Mouse (Mus musculus): Measurements from ENCODE around the gene Wwp2.
A peak's percentile ranks its signal among the peaks of the same experiment; 100 is the strongest.

Wwp2 gene

DNA sequence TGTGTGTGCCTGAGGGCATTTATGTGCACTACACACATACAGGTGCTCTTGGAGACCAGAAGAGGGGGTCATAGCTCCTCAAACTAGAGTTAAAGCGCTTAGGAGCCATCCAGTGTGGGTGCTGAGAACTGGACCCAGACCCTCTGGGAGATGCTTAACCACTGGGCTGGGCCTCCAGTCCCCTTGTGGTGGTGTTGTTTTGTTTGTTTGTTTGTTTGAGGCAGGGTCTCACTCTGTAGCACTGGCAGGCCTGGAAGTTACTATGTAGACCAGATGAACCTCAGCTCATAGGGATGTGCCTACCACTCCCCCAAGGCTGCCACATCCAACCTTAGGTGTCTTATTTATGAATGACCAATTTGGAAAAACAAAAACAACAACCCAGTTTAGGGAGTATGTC lies 70.9 kb downstream of the Wwp2 start:
- no peak for DNase-seq (ENCODE audit: low read depth, low spot score)

DNA sequence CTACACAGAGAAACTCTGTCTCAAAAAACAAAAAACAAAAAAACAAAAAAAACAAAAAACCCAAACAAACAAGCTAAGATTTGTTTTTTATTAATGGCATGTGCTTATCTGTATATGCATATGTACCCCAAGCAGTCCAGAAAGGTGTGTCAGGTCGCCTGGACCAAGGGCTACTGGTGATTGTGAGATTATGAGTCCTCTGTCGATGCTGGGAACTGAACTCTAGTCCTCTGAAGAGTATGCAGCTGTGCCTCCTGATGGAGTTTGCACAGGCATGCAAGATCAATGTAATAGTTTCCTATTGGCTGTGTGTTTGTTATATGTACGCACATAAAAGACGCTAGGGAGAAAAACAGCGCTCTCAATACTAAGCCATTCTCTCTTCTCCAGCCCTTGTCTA lies 74.0 kb downstream of the Wwp2 start:
- DNase-seq (ENCODE audit: low read depth, low spot score), result no peak

GRCm38 (mm10) chr8:107510766-107511165 lies 74.6 kb downstream of the Wwp2 start:
- DNase-seq (ENCODE audit: low read depth, low spot score), result no peak

- no peak for DNase-seq (ENCODE audit: low read depth, low spot score)
Observed at GRCm38 (mm10) chr8:107513249-107513648, 77.1 kb downstream of the Wwp2 start.

GRCm38 (mm10) chr8:107514949-107515721 lies 79.0 kb downstream of the Wwp2 start:
- no peak for DNase-seq (ENCODE audit: low read depth, low spot score)

DNA sequence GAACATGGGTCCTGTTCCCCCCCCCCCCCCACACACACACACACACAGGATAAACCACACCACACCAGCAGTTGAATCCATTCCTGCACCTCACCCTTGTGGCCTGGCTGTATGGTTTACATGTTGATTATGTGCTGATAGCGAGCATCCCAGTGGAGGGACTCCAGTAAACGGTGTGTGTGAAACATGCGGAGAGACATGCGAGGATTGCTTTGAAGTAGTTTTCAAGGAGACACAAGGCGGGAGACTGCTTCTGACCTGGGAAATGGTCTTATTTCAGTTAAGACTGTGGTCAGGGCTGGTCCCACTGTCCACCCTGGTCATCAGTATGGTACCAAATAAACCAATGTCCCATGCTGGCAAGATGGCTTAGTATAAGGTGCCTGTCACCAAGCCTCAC lies 82.6 kb downstream of the Wwp2 start:
- DNase-seq (ENCODE audit: low read depth, low spot score), result no peak

GRCm38 (mm10) chr8:107519860-107520259 lies 83.7 kb downstream of the Wwp2 start:
- peak; percentile 64 for DNase-seq (ENCODE audit: low read depth, low spot score)

- no peak for DNase-seq (ENCODE audit: low read depth, low spot score)
Observed at GRCm38 (mm10) chr8:107521788-107522554, 85.8 kb downstream of the Wwp2 start.

GRCm38 (mm10) chr8:107522555-107522833 lies 86.3 kb downstream of the Wwp2 start:
- DNase-seq (ENCODE audit: low read depth, low spot score), result peak; percentile 70

DNA sequence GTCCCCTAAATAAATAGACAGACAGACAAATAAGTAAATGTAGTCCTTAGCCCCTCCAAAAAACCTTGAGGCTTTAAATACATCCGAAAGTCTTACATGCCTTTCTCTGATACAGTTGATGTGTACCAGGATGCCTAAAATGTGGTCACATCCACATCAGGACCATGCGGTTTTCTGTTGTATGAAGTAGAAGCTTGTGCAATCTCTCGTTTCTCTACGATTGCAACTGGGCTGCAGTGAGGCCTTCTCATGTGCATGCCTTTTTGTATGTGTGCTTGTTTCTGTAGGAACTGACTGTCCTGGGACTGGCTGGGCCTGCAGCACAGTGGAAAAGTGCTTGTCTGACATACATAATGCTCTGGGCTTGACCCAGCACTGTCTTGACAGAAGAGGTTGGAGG lies 88.4 kb downstream of the Wwp2 start:
- no peak for DNase-seq (ENCODE audit: low read depth, low spot score)

GRCm38 (mm10) chr8:107528786-107529185 lies 92.6 kb downstream of the Wwp2 start:
- no peak for DNase-seq (ENCODE audit: low read depth, low spot score)

DNA sequence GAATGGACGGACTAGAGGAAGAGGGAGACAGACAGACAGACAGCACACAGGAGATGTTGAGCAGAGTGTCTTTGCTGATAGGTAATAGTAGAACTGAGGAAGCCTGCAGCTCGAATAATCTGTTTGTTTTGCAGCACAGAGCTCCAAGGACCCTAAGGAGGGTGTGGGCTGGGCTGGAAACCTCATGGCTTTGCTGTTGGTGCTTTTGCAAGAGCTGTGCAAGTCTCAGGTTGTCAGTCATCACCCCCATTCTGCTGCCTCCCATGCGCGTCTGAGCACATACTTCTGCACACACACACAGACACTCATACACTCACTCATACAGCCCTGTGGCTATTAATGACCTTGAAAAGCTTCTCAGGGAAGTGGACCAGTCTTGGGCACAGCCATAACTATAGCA lies 101.3 kb downstream of the Wwp2 start:
- no peak for DNase-seq (ENCODE audit: low read depth, low spot score)

GRCm38 (mm10) chr8:107540623-107541022 lies 104.5 kb downstream of the Wwp2 start:
- DNase-seq (ENCODE audit: low read depth, low spot score), result no peak

GRCm38 (mm10) chr8:107541369-107541768 lies 105.2 kb downstream of the Wwp2 start:
- no peak for DNase-seq (ENCODE audit: low read depth, low spot score)

DNA sequence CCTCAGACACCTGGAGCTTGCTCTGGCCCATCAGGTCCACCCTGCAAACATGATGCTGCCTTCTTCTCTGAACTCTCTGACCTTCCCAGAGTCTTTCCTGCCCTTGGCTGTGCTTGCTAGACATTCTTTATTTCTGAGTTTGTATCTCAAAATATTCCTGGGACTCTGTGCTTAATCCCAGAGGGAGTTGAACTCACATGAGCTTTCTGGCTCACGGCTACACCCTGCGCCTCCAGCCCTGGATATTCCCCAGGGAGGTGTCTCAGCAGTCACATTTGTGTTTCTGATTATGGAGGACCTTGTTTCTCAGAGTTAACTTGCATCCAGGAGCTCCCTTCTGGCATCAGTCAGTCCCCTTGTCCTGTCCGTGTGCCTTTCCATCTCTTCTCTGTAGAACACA lies 106.0 kb downstream of the Wwp2 start:
- DNase-seq (ENCODE audit: low read depth, low spot score), result no peak

DNA sequence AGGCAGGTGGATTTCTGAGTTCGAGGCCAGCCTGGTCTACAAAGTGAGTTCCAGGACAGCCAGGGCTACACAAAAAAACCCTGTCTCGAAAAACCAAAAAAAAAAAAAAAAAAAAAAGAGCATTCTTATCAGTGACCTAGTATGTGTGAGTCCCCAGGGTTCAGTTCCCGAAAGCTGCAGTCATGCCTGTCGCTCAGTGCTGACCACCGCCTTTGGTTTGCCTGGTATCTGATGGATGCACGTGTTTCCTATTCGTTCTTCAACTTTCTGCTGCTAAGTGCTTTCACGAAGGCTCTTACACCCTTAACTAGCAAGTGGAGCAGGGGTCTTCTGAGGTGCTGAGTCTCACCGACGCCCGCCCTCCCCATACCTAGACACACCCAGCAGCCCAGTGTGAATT lies 107.5 kb downstream of the Wwp2 start:
- no peak for DNase-seq (ENCODE audit: low read depth, low spot score)

- DNase-seq (ENCODE audit: low read depth, low spot score), result no peak
Observed at GRCm38 (mm10) chr8:107544211-107544610, 108.0 kb downstream of the Wwp2 start.

DNA sequence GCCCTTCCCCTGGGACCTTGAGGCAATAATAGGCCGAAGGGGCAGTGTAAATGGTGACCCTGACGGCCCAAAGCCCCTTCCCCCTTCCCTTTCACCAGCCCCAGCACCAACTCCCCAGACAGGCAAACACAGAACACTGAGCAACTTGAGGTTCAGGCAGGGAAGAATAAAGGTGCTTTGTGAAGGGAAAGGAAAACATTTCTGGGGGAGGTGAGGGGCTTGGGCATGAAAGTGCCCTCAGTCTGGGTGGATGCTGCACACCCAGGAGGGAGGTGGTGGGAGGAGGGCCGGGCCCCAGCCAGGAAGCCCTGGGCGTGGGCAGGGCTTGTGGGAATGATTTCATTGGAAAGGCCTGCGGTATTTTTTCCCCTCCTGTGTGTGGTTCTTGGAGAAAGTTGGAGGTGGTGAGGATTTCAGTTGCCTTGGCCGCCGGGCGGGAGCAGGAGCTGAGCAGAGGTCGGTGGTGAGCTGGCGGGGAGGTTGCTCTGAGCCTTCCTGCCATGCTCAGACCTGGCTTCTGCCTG lies 108.5 kb downstream of the Wwp2 start:
- peak; percentile 74 for DNase-seq (ENCODE audit: low read depth, low spot score)

GRCm38 (mm10) chr8:107545621-107546152 lies 109.5 kb downstream of the Wwp2 start:
- no peak for DNase-seq (ENCODE audit: low read depth, low spot score)

DNA sequence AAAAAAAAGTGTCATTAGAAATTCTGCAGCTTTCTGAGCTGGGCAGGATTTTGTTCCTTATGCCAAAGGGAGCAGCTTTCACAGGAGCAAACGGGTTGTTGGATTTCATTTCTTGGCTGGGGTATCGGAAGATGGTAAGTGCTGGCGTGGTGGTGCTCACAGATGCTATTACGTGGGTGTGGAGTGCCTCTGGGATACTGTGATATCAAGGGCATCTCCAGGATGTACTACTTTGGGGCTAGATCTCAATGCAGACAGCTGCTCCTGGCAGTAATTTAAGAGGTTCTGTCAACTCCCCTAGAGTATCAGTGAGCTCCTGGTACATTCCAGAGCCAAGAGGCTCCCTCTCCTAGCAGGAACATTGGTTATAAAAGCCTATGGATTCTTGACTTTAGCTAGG lies 110.0 kb downstream of the Wwp2 start:
- no peak for DNase-seq (ENCODE audit: low read depth, low spot score)

GRCm38 (mm10) chr8:107546817-107547216 lies 110.7 kb downstream of the Wwp2 start:
- no peak for DNase-seq (ENCODE audit: low read depth, low spot score)

- DNase-seq (ENCODE audit: low read depth, low spot score), result no peak
Observed at GRCm38 (mm10) chr8:107552234-107552633, 116.1 kb downstream of the Wwp2 start.

- no peak for DNase-seq (ENCODE audit: low read depth, low spot score)
Observed at GRCm38 (mm10) chr8:107555231-107555630, 119.1 kb downstream of the Wwp2 start.

Data from forelimb bud, embryonic 11.5 days (tissue).